In genomic region chr8:120100388-120101067, GRCm38 (mm10) we compare ENCODE assay signal across 7 mouse cellular contexts. TPM values are rescaled to one million over a fixed set of nuclear protein-coding genes. Genes with fewer than 3 reads are reported as not detected.
DNase-seq lines count a peak whose midpoint lies in the region; ATAC-seq and TF ChIP-seq lines count a peak whose summit lies in the region.

No protein-coding gene starts in this region.

- peaks cover 6% of the 10 kb centered on the region; the same call in 1 of the 2 replicates for H3K4me1 ChIP-seq in lung, postnatal 0 days (ENCODE audit: insufficient read depth, low read depth, low read length)
- H3K4me1 ChIP-seq in embryonic facial prominence, embryonic 12.5 days = peaks cover 20% of the 10 kb centered on the region
- peaks cover 14% of the 10 kb centered on the region for H3K4me1 ChIP-seq in hindbrain, postnatal 0 days (ENCODE audit: insufficient read depth, low read length)
- peaks cover 26% of the 10 kb centered on the region for H3K4me1 ChIP-seq in neural tube, embryonic 12.5 days

- DNase-seq in lung, postnatal 0 days (ENCODE audit: low spot score) = no peak
- DNase-seq in lung, adult 18-20 months = no peak
- DNase-seq in hindbrain, postnatal 0 days (ENCODE audit: low spot score) = no peak
- no peak for DNase-seq in spleen, postnatal 14 days (ENCODE audit: low spot score in 2 of 2)
- no peak for DNase-seq in adrenal gland, adult (ENCODE audit: inconsistent age in 2 of 2, low spot score in 1 of 2)

- peak overlapping the region; percentile 62 for H3K9ac ChIP-seq in lung, postnatal 0 days (replicated peaks; ENCODE audit: low read depth)
- peak overlapping the region; percentile 92 for H3K9ac ChIP-seq in embryonic facial prominence, embryonic 12.5 days
- H3K9ac ChIP-seq in hindbrain, postnatal 0 days (replicated peaks; ENCODE audit: low read length) = peak overlapping the region; percentile 92
- peak overlapping the region; percentile 94 for H3K9ac ChIP-seq in neural tube, embryonic 12.5 days

- 7% methylated on average over 15 of the region's 25 CpGs for WGBS in lung, postnatal 0 days
- 5% methylated on average over 25 of the region's 25 CpGs for WGBS in embryonic facial prominence, embryonic 12.5 days
- WGBS in hindbrain, postnatal 0 days = 7% methylated on average over 25 of the region's 25 CpGs
- WGBS in neural tube, embryonic 12.5 days = 3% methylated on average over 25 of the region's 25 CpGs

- H3K9me3 ChIP-seq in lung, postnatal 0 days (ENCODE audit: low read length) = no peaks in the 10 kb centered on the region
- H3K9me3 ChIP-seq in embryonic facial prominence, embryonic 12.5 days = no peaks in the 10 kb centered on the region
- no peaks in the 10 kb centered on the region for H3K9me3 ChIP-seq in hindbrain, postnatal 0 days (ENCODE audit: low read length)
- no peaks in the 10 kb centered on the region for H3K9me3 ChIP-seq in neural tube, embryonic 12.5 days

- no peaks in the 10 kb centered on the region for H3K36me3 ChIP-seq in lung, postnatal 0 days (ENCODE audit: insufficient read depth, low read length)
- H3K36me3 ChIP-seq in embryonic facial prominence, embryonic 12.5 days = no peaks in the 10 kb centered on the region
- H3K36me3 ChIP-seq in hindbrain, postnatal 0 days (ENCODE audit: insufficient read depth, low read length) = no peaks in the 10 kb centered on the region
- peaks cover 6% of the 10 kb centered on the region for H3K36me3 ChIP-seq in neural tube, embryonic 12.5 days

- H3K27ac ChIP-seq in lung, postnatal 0 days (ENCODE audit: low read length) = peak overlapping the region; percentile 93
- H3K27ac ChIP-seq in embryonic facial prominence, embryonic 12.5 days = peak overlapping the region; percentile 87
- H3K27ac ChIP-seq in hindbrain, postnatal 0 days = peak overlapping the region; percentile 96
- peak overlapping the region; percentile 50 for H3K27ac ChIP-seq in neural tube, embryonic 12.5 days

- TF ChIP-seq EP300 in lung, postnatal 0 days (IDR thresholded peaks at IDR 0.05) = no peak

- no peak for TF ChIP-seq CTCF in lung, postnatal 0 days (IDR thresholded peaks at IDR 0.05)
- TF ChIP-seq CTCF in hindbrain, postnatal 0 days (IDR thresholded peaks at IDR 0.05; ENCODE audit: low read depth) = no peak

- H3K4me2 ChIP-seq in lung, postnatal 0 days (replicated peaks; ENCODE audit: low read depth, low read length) = peak overlapping the region; percentile 90
- H3K4me2 ChIP-seq in embryonic facial prominence, embryonic 12.5 days (replicated peaks) = peak overlapping the region; percentile 78
- H3K4me2 ChIP-seq in hindbrain, postnatal 0 days (ENCODE audit: low read depth, low read length) = peak overlapping the region; percentile 95
- H3K4me2 ChIP-seq in neural tube, embryonic 12.5 days (replicated peaks) = peak overlapping the region; percentile 94

- H3K4me3 ChIP-seq in lung, postnatal 0 days (ENCODE audit: low read depth, low read length) = peak overlapping the region; percentile 62
- H3K4me3 ChIP-seq in embryonic facial prominence, embryonic 12.5 days = peak overlapping the region; percentile 96
- H3K4me3 ChIP-seq in hindbrain, postnatal 0 days (ENCODE audit: low read length) = peak overlapping the region; percentile 93
- H3K4me3 ChIP-seq in neural tube, embryonic 12.5 days = peak overlapping the region; percentile 97

- no peak for ATAC-seq in lung, postnatal 0 days
- ATAC-seq in embryonic facial prominence, embryonic 12.5 days (ENCODE audit: insufficient number of reproducible peaks, insufficient read depth, low FRiP score, low TSS enrichment) = no peak
- ATAC-seq in hindbrain, postnatal 0 days = peak; percentile 10; the same call in 1 of the 2 replicates
- 0 out of 2 replicates have a peak, but pooled peaks have one; percentile 9 for ATAC-seq in neural tube, embryonic 12.5 days (ENCODE audit: low FRiP score, low read depth)

- H3K27me3 ChIP-seq in lung, postnatal 0 days (replicated peaks; ENCODE audit: insufficient read depth, low read length) = no peaks in the 10 kb centered on the region
- H3K27me3 ChIP-seq in embryonic facial prominence, embryonic 12.5 days = no peaks in the 10 kb centered on the region
- H3K27me3 ChIP-seq in hindbrain, postnatal 0 days (ENCODE audit: insufficient read depth, low read length) = no peaks in the 10 kb centered on the region
- no peaks in the 10 kb centered on the region for H3K27me3 ChIP-seq in neural tube, embryonic 12.5 days (replicated peaks)

RNA-seq across cellular contexts. Expression of gene Zdhhc7, which starts 0.8 kb away (rescaled TPM):
- 31.0 and 33.0 TPM in 2 replicates for polyA plus RNA-seq in lung, postnatal 0 days (2015; fragmentation: Nextera tagmentation; extraction: Ambion mirVana)
- 34.7 and 38.9 TPM in 2 replicates for polyA plus RNA-seq in embryonic facial prominence, embryonic 12.5 days (2016; fragmentation: Nextera tagmentation; extraction: Ambion mirVana)
- 37.7 and 46.2 TPM in 2 replicates for total RNA-seq in hindbrain, postnatal 0 days (2014; rRNA removed)
- polyA plus RNA-seq in hindbrain, postnatal 0 days (2015; fragmentation: Nextera tagmentation; extraction: Ambion mirVana) = 25.3 and 26.6 TPM in 2 replicates
- polyA plus RNA-seq in neural tube, embryonic 12.5 days (2016; fragmentation: Nextera tagmentation; extraction: Ambion mirVana) = 33.7 and 35.3 TPM in 2 replicates

RNA-seq across cellular contexts. Expression of gene 6430548M08Rik, which starts 13.4 kb away (rescaled TPM):
- 16.3 and 16.6 TPM in 2 replicates for polyA plus RNA-seq in lung, postnatal 0 days (2015; fragmentation: Nextera tagmentation; extraction: Ambion mirVana)
- polyA plus RNA-seq in embryonic facial prominence, embryonic 12.5 days (2016; fragmentation: Nextera tagmentation; extraction: Ambion mirVana) = 5.9 and 6.5 TPM in 2 replicates
- 66.1 and 75.6 TPM in 2 replicates for total RNA-seq in hindbrain, postnatal 0 days (2014; rRNA removed)
- polyA plus RNA-seq in hindbrain, postnatal 0 days (2015; fragmentation: Nextera tagmentation; extraction: Ambion mirVana) = 33.9 and 35.6 TPM in 2 replicates
- polyA plus RNA-seq in neural tube, embryonic 12.5 days (2016; fragmentation: Nextera tagmentation; extraction: Ambion mirVana) = 16.6 and 17.3 TPM in 2 replicates

Comparison
In these comparisons a context has a peak if more than half of its experiments do, and no peak if none do; other contexts are left out.
1. ATAC-seq: peak in hindbrain, postnatal 0 days (single experiment) and neural tube, embryonic 12.5 days (single experiment); none in lung, postnatal 0 days (single experiment) and embryonic facial prominence, embryonic 12.5 days (single experiment).
2. Peak in every context shown above with its lines, with median percentiles within 50 percentile points of each other: H3K27ac ChIP-seq, H3K4me2 ChIP-seq, H3K4me3 ChIP-seq and H3K9ac ChIP-seq.